Mouse (Mus musculus): Measurements from ENCODE around the gene Trip6.

Trip6 gene

DNA sequence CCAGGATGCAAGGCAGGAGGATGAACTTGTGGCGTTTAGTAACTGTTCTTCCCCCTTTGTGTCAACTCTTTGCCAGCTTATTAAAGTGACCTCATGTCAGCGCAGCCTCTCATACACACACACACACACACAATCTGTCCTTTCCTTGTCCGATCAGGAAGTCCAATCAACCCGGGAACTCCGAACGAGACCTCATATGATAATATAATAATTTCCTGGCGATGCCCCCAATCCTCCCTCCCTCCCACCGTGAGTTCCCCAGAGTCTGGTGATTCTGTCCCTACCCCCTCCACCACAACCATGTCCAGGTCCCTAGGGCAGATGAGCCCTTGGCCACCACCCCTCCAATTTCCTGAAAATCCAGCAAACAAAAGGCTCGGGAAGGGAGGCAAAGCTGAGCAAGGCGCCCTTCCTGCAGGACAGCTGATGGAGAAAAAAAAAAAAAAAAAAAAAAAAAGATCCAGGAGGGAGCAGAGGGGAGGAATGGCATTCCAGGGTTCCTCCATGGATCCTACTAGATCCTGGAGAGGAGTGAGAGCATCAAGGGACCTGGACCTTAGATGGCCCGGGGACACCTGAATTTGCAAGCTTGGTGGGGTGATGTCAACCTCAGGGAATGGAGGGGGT is 24.6 kb upstream of the Trip6 start:
- peak; percentile 34 to 41 for DNase-seq (ENCODE audit: low spot score in 2 of 2)

GRCm38 (mm10) chr5:137338256-137338655 is 24.1 kb upstream of the Trip6 start:
- DNase-seq (ENCODE audit: low spot score in 2 of 2) = peak; percentile 67 to 92

DNA sequence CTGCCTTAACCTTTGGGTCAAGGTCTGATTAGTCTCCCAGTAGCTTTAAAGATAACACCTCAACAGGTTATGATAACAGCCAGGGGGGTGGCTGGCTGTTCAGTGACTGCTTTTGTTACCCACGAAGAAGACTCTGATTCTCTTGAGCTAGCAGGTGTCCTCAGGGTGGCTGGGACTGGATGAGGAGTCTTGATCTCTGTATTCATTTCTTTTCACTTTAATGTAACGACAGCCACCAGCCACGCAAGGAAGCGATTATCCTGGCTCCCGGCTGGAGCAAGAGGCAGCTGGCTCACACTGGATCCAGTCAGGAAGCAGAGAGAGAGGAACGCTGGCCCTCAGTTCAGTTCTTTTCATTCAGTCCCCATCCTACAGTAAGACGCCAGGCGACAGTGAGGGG is 23.0 kb upstream of the Trip6 start:
- DNase-seq (ENCODE audit: low spot score in 2 of 2) = no peak

DNA sequence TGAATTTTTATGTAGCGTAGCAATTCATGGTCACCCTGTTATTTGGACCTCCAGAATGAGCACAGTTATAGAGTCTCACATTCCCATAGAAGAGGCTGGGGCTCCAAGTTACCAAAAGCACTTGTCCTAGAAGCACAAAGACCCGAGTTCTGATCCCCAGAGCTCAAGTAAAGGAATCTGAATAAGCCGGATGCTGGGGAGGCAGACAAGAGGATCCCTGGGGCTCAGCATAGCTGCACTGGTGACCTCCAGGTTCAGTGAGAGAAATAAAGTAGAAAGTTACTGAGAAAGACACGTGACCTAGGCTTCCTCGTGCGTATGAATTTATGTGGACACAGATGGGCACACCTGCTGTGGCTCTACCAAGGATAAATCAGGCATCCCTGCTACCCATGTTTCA is 20.9 kb upstream of the Trip6 start:
- no peak for DNase-seq (ENCODE audit: low spot score in 2 of 2)

- DNase-seq (ENCODE audit: low spot score in 2 of 2) = no peak
These were observed 20.1 kb upstream of the Trip6 start for GRCm38 (mm10) chr5:137334317-137334716.

GRCm38 (mm10) chr5:137333512-137334174 is 19.4 kb upstream of the Trip6 start, which contains the start of gene Slc12a9:
Gene Slc12a9, minus strand, starts transcription at chr5:137333597.
- DNase-seq (ENCODE audit: low spot score in 2 of 2) = peak; percentile 87 to 96

DNA sequence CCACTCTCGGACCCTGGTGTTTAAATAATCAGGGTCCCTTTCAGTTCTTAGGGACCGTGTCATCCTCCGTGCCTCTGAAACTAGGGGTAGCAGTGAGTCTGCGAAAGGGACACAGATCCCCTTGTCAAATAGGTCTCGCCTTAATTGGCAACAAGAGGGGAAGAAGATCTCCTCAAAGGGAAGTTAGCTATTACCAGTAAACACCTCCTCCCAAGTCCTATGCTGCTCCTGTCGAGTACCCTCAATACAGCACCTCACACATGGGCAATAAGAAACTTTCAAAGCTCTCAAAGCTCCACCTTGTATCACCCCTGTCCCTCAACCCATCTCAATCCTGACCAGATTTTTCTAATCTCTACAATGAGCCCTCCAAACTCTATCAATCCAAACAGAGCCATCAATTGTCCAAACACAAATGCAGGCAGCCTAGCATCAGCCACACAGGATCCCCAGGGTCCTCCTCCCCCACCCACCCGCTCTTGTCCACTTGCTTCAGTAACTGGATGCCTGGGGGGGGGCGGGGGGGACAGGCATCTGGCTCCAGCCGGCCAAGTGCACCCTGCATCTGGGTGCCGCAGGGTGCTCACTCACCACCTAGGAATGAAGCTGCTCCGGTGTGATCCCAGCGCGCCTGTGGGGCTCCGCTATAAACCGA is 18.8 kb upstream of the Trip6 start:
- no peak for DNase-seq (ENCODE audit: low spot score in 2 of 2)

GRCm38 (mm10) chr5:137330910-137331309 is 16.7 kb upstream of the Trip6 start:
- no peak for DNase-seq (ENCODE audit: low spot score in 2 of 2)

GRCm38 (mm10) chr5:137320996-137321395 is 6.8 kb upstream of the Trip6 start:
- no peak for DNase-seq (ENCODE audit: low spot score in 2 of 2)

GRCm38 (mm10) chr5:137318570-137318969 is 4.4 kb upstream of the Trip6 start:
- no peak for DNase-seq (ENCODE audit: low spot score in 2 of 2)

DNA sequence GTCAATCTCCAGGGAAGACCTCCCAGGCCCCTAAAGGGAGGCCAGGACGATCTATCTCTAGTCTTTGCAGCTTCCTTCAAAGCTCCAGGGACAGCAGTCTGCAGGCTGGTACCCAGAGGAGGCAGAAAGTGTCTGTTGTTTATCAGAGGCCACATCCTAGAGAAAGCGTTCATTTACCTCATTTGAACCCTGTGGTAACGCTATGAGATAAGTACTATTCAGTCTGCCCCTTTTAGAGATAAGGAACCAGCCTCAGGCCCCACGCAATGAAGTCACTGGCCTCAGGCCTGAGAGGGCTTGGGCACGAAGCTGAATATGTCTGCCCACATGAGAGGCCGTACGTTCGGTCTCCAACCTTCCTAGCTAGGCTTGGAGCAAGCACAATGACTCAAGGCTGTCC is 3.2 kb upstream of the Trip6 start:
- no peak for DNase-seq (ENCODE audit: low spot score in 2 of 2)

DNA sequence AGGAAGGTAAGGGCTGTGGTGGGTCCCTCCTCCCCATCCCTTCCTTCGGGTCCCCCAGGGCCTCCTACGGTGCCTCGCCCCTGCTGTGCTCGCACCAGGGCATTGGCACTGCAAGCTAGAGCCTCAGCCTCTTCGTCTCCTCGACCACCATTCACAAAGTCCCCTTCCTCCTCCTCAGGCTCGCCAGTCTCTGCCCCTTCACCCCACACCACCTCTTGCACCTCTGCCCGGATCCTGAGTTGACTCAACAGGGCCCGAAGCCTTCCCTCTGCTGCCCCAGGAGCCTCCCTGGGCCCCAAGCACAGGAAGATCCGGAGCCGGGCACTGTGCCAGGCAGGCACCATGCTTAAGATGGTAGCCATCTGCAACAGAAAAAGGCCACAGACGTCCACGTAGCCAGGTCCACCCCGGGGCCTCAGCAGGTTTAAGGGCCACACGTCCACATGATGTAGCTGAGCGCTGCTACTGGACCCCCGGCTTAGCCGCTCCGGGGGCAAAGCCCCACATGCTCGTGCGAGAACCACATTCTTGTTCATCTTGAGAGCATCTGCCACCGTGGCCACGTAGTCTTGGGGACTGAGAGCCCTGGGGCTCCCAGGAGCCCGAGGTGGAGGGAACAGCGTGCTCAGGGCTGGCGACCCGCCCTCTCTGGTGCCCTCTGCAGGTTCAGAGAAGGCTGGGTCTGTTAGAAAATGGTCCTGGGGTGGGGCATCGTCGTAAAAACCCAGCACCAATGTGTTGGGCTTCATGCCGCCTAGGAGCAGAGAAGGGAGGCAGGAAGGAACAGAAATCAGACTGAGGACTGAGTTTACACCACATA is 1.1 kb upstream of the Trip6 start:
- peak; percentile 45 to 71 for DNase-seq (ENCODE audit: low spot score in 2 of 2)

- DNase-seq (ENCODE audit: low spot score in 2 of 2) = no peak
These were observed 575 bp downstream of the Trip6 start for GRCm38 (mm10) chr5:137313466-137314192.

DNA sequence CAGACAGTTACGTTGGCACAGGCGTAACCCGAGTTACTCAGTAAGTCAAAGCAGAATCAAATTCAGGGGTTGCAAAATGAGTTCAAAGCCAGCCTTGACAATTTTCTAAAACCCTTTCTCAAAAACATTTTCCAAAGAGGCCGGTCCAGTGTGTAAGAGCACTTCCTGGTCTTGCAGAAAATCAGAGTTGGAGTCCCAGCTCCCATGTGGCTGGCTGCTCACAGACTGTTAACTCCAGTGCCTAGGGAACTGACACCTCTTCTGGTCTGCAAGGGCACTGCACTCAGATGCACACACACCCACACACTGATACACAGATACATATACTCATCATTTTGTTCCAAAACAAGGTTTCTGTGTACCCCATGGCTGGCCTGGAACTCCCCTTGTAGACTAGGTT is 5.8 kb downstream of the Trip6 start:
- DNase-seq (ENCODE audit: low spot score in 2 of 2) = no peak

DNA sequence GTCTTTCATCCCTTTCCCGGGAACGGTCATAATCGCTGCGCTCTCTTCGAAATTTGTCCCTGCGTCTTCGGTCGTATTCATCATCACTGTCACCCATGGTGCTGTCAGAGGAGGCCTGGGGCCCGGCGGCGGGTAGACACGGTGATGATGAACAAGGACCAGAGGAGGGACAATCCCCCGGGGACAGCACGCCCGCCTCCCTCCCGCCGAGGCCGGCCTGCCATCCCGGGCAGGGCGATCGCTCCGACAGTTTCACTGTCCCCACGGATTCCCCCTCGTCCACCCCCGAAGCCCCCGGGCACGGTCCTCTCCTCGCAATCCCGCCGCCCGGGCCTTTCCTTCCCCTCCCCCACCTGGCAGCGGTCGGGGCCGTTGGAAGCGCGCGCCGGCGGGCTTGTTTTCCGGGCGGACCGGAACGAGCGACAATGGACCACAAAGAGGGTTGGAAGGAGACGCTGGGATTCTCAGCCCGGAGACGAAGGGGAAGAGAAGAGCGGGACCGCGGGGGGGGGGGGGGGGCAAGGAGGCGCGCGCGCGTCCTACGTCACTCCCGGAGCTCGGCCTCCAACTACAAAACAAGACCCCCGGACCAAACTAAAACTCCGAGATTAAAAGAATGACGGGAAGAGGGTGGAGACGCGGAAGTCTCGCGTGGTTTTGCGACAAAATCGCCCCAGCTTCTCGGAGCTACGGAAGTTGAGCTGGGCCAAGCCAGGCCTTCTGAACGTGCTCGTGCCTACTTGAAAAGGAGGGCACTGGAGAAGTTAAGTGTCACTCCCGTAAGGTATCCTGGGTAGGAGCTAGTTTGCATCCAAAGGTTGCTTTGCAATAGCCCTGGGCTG is 6.9 kb downstream of the Trip6 start, which contains the start of gene Srrt:
Gene Srrt (minus strand): TSS at position 604 of the 842 bp plus-strand sequence.
- peak; percentile 77 to 92 for DNase-seq (ENCODE audit: low spot score in 2 of 2)

- no peak for DNase-seq (ENCODE audit: low spot score in 2 of 2)
These were observed 7.7 kb downstream of the Trip6 start for GRCm38 (mm10) chr5:137306439-137307005.

DNA sequence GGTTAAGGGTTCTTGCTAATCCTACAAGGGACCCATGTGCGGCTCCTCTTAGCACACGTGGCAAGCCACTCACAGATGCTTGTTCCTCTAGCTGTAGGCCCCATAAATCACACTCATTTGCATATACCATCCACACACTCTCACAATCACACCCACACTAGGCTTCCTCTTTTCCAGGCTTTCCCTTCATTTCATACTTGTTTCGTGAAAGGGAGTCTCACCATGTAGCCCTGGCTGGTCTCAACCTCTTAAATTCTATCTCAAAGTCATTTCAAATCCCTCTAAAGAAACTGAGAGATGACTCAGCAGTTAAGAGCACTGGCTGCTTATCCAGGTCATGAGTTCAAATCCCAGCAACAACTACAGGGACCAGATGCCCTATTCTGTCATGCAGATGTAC is 8.4 kb downstream of the Trip6 start:
- DNase-seq (ENCODE audit: low spot score in 2 of 2) = no peak

GRCm38 (mm10) chr5:137304816-137305215 is 9.4 kb downstream of the Trip6 start:
- DNase-seq (ENCODE audit: low spot score in 2 of 2) = no peak

DNA sequence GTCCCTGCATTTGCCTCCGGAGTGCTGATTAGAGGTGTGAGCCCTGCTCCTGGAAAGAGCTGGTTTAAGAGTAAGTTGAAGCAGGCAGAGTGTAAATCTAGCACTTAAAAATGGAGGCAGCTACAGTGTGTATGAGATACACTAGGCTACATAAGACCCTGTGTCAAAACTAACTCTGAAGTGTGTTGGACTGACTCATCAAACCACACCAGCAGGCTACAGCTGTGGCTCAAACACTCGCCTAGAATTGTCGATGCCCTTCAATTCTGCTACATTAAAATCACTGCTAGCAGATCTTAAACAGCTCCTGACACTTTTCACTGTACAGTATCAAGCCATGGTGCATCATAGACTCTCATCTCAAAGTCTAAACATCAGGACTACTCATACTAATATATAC is 10.0 kb downstream of the Trip6 start:
- DNase-seq (ENCODE audit: low spot score in 2 of 2) = no peak

GRCm38 (mm10) chr5:137303609-137304008 is 10.6 kb downstream of the Trip6 start:
- no peak for DNase-seq (ENCODE audit: low spot score in 2 of 2)
